Mouse (Mus musculus): Measurements from ENCODE around the gene Fam198b. TPM values are rescaled to one million over a fixed set of nuclear protein-coding genes. Genes with fewer than 3 reads are reported as not detected.

The Fam198b gene
- polyA plus RNA-seq, 1 experiment from 2014 or later: 10.3 TPM

DNA sequence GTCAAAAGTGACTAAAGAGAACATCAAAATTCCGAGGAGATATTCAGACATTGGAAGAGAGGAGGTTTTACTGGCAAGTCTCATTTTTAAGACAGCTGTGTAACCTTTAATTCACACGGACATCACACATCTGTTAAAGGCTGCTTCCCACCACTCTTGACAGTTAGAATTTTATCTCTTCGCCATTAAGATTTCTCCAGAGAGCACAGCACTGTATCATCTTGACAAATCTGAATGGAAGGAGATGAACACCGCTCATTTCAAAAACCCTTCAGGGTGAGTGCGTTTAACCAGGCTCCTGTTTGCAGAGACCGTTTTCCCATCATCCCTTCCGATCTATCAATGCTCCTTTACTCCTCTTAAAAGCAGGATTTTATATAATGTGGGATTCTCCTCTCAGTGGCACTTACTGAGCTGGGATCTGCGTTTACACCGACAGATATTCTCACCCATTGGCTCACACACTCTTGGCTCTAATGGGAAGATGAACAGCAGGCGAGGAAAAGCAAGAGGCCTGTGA lies 20.0 kb downstream of the Fam198b start:
- H3K4me1 ChIP-seq: no peaks in the 10 kb centered on the region
- ATAC-seq (ENCODE audit: insufficient number of reproducible peaks, insufficient read depth, low FRiP score, low TSS enrichment, low read depth): no peak
- no peaks in the 10 kb centered on the region for H3K36me3 ChIP-seq
- H3K9me3 ChIP-seq: no peaks in the 10 kb centered on the region
- H3K27me3 ChIP-seq: no peaks in the 10 kb centered on the region
- WGBS: 79% methylated on average over 10 of the region's 10 CpGs
- H3K4me2 ChIP-seq: no peak overlapping the region
- H3K4me3 ChIP-seq: no peak overlapping the region
- H3K9ac ChIP-seq: no peak overlapping the region
- no peak overlapping the region for H3K27ac ChIP-seq

DNA sequence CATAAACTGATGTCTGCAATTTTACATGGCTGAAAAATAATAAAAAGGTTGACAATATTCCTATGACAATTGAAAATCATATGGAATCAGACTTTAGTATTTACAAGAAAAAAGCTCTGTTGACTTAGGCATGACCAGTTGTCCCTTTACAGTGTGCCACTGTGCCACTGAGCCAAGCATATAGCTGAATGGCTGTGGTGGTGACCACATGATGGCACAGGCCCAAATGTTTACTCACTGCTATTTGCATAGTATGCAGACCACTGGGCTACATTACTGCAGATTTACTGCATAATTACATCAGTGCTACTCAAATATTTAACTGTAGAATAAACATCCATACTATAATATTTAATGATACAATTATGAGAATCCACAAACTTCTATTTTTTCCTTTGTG lies 21.1 kb downstream of the Fam198b start:
- Histone ChIP-seq H3K27ac (no peak overlapping the region), H3K36me3 (no peaks in the 10 kb centered on the region), H3K9ac (no peak overlapping the region), H3K4me1 (no peaks in the 10 kb centered on the region), H3K4me2 (no peak overlapping the region), H3K9me3 (no peaks in the 10 kb centered on the region), H3K4me3 (no peak overlapping the region), H3K27me3 (no peaks in the 10 kb centered on the region)
- no peak for ATAC-seq (ENCODE audit: insufficient number of reproducible peaks, insufficient read depth, low FRiP score, low TSS enrichment, low read depth)

DNA sequence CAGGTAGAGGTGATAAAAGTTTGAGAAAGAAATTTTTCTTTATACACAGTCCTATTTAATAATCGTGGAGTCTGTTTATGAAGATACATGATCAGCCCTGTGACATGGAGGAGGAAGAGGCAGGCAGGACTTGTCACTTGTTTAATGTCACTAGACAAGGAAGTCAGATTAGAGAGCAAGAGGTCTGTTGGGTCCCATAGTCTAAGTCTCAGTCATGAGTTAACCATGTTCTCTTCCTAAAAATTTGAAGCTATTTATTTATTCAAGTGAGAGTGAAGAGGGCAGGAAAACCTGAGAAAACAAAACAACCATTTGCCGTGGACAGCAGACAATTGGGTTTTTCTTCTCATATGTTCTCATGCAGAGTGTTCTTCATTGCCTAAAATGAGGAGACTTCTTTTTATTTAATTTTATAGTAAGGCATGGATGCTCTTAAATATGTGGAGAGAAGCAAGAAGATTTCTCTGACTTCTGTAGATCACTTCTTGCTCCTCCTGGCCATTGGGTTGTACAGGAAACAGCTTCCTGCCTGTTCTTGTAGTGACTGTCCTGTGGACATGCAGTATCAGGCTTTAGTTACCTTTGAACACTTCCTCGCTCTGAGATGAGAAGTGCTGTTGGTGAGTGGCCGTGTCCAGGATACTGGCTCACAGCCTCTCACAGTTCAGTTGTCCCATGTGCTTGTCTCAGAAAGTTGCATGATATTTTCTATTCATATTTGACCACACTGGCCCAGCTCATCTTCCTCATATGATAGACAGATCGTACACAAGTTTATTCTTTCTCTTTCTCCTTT lies 22.1 kb downstream of the Fam198b start:
- H3K4me3 ChIP-seq: no peak overlapping the region
- no peak overlapping the region for H3K27ac ChIP-seq
- no peak overlapping the region for H3K4me2 ChIP-seq
- no peak overlapping the region for H3K9ac ChIP-seq
- WGBS: 79% methylated on average over 5 of the region's 5 CpGs
- ATAC-seq (ENCODE audit: insufficient number of reproducible peaks, insufficient read depth, low FRiP score, low TSS enrichment, low read depth): no peak
- no peaks in the 10 kb centered on the region for H3K27me3 ChIP-seq
- H3K9me3 ChIP-seq: no peaks in the 10 kb centered on the region
- no peaks in the 10 kb centered on the region for H3K36me3 ChIP-seq
- H3K4me1 ChIP-seq: no peaks in the 10 kb centered on the region

DNA sequence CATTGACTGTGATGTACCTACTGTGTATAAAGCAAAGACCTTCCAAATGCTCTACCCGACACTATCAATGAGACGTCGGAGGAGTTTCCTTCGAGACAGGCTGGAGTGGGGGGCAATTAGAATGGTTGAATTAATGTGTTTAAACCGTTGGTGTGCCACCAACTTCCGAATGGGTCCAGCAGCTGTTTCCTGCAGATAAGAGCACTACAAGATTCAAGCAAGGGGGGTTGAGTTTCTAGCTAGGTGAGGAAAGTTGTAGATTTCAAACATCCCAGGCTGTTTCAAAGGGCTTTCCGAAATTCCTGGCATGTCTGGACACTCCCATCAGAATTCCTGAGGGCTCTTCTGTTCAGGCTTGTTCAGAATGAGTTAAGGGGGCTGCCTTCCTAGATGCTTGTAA lies 22.9 kb downstream of the Fam198b start:
- no peak for ATAC-seq (ENCODE audit: insufficient number of reproducible peaks, insufficient read depth, low FRiP score, low TSS enrichment, low read depth)

DNA sequence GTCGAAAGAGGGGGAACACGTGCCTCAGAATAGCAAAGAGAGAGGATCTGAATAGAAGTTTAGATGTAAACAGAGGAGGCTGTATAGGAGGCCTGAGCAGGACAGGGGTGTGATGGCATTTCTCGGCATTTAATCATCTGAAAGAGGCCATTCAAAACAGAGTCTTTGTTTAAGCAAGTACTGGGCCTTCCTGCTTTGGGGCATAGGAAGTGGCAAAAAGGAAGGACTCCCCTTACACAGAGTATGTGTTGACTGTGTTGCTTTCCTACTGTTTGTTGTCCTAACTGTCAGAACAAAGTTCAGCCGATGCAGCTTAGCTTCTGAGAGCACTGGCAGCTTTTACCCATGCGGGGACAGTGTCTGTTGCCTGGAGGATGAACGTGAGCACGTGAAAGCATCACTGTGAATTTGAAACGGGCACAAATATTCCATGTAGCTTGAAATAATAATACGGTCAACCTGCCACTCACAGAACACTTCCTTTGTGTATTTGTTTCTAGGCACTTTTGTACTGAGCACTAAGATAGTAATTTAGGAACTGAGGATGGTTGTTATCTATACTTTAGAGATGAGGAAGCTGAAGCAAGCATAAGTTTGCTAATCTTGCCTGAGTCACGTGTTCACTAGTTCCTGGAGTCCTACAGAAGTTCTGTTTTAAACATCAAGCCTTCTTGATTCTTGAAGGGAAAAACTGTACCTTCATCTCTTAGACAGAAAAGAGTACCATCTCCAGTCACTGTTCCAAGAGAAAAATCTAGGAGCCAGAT lies 26.2 kb downstream of the Fam198b start:
- whole genome bisulfite sequencing: 41% methylated on average over 10 of the region's 10 CpGs
- H3K27ac ChIP-seq: no peak overlapping the region
- H3K9ac ChIP-seq: no peak overlapping the region
- H3K4me2 ChIP-seq: no peak overlapping the region
- H3K27me3 ChIP-seq: no peaks in the 10 kb centered on the region
- ATAC-seq (ENCODE audit: insufficient number of reproducible peaks, insufficient read depth, low FRiP score, low TSS enrichment, low read depth): no peak
- H3K4me3 ChIP-seq: no peak overlapping the region
- no peaks in the 10 kb centered on the region for H3K9me3 ChIP-seq
- no peaks in the 10 kb centered on the region for H3K4me1 ChIP-seq
- no peaks in the 10 kb centered on the region for H3K36me3 ChIP-seq

More for the DNA sequence above, 22.9 kb downstream of the Fam198b start:
- no peaks in the 10 kb centered on the region for H3K9me3 ChIP-seq
- 60% methylated on average over 7 of the region's 7 CpGs for WGBS
- no peaks in the 10 kb centered on the region for H3K36me3 ChIP-seq
- H3K27me3 ChIP-seq: no peaks in the 10 kb centered on the region
- H3K4me3 ChIP-seq: no peak overlapping the region
- H3K9ac ChIP-seq: no peak overlapping the region
- peak overlapping the region; percentile 40; the same call in 1 of the 2 replicates for H3K27ac ChIP-seq
- no peaks in the 10 kb centered on the region for H3K4me1 ChIP-seq
- no peak overlapping the region for H3K4me2 ChIP-seq

DNA sequence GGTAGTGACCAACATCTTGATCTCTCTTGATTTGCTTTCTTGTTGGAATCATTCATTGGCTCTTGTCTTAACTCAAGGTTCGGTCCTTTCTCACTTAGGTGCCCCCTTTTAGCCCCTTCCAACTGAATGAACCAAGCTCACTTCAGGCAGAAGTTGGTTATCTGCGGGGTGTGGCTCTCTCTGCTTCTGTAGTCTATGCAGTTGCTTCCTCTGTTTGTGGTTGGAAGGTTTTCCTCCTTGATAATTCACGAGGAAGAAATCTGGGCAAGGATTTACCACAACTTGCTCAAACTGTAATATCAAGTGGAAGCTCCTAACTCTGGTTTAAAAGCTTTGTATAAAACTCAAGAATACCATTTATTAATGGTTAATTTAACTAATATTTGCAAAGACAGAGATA lies 26.8 kb downstream of the Fam198b start:
- Histone ChIP-seq H3K4me2 (no peak overlapping the region), H3K9ac (no peak overlapping the region), H3K36me3 (no peaks in the 10 kb centered on the region), H3K27ac (no peak overlapping the region), H3K27me3 (no peaks in the 10 kb centered on the region), H3K4me1 (no peaks in the 10 kb centered on the region), H3K9me3 (no peaks in the 10 kb centered on the region), H3K4me3 (no peak overlapping the region)
- 82% methylated on average over 3 of the region's 3 CpGs for WGBS
- no peak for ATAC-seq (ENCODE audit: insufficient number of reproducible peaks, insufficient read depth, low FRiP score, low TSS enrichment, low read depth)

DNA sequence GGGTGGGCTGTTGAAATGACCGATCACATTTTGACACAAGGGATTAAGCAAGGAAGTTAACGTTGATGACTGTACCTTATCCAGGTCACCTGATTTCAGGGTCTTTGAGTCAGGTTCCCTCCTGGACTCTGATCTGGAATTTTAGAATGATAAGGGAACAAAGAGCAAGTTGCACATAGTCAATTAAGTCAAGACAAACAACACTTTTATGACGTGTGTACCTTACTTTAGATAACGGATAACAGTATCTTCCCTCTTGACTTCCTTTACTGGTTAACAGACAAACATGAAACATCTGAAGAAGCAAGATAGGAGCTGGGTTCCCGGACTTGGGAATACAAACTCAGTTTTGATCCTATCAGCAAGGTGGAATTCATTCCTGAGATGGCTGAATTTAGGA lies 29.7 kb downstream of the Fam198b start:
- H3K9me3 ChIP-seq: no peaks in the 10 kb centered on the region
- no peak overlapping the region for H3K27ac ChIP-seq
- H3K4me3 ChIP-seq: no peak overlapping the region
- no peaks in the 10 kb centered on the region for H3K36me3 ChIP-seq
- H3K27me3 ChIP-seq: no peaks in the 10 kb centered on the region
- no peak for ATAC-seq (ENCODE audit: insufficient number of reproducible peaks, insufficient read depth, low FRiP score, low TSS enrichment, low read depth)
- H3K9ac ChIP-seq: no peak overlapping the region
- no peak overlapping the region for H3K4me2 ChIP-seq
- no peaks in the 10 kb centered on the region for H3K4me1 ChIP-seq
- 78% methylated on average over 5 of the region's 5 CpGs for WGBS

DNA sequence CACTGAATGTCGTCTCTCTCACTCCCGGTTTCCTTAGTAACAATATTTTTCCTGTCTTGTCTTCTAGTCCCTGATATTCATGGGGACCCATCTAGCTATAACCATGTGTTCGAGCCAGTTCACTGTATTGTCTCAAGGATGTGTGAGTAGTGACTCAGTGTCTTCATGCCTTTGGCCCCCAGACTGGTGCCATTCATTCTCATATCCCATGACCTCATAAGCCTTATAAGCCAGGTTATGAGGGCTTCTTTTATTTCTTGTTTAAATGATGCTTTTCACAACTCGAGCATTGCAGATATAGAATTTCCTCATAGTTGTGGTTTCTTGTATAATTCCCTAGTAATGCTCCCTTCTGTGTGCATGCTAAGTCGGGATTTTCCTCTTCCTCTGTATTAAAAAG lies 31.9 kb downstream of the Fam198b start:
- no peaks in the 10 kb centered on the region for H3K9me3 ChIP-seq
- H3K36me3 ChIP-seq: no peaks in the 10 kb centered on the region
- H3K4me3 ChIP-seq: no peak overlapping the region
- no peak overlapping the region for H3K27ac ChIP-seq
- no peak overlapping the region for H3K4me2 ChIP-seq
- H3K4me1 ChIP-seq: no peaks in the 10 kb centered on the region
- H3K9ac ChIP-seq: no peak overlapping the region
- ATAC-seq (ENCODE audit: insufficient number of reproducible peaks, insufficient read depth, low FRiP score, low TSS enrichment, low read depth): no peak
- no peaks in the 10 kb centered on the region for H3K27me3 ChIP-seq
- 84% methylated on average over 5 of the region's 5 CpGs for WGBS

DNA sequence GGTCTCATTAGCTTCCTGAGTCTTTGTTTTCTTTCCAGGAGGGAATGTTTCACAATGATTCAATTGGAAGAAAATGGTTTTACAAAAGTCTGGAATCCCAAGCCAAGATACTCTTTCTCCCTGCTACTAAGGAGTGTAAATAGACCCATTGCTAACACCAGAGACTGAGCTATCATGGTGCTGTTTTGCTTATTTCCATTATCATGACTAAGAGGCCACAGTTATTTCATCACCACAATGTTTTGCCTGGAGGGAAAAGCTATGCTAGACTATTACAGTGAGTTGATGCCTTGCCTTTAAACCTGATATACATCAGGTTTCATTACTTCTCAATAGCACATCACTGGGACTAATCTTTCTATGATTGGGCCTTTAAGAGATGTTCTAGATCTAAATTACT lies 34.4 kb downstream of the Fam198b start:
- ATAC-seq (ENCODE audit: insufficient number of reproducible peaks, insufficient read depth, low FRiP score, low TSS enrichment, low read depth): no peak
- no peaks in the 10 kb centered on the region for H3K27me3 ChIP-seq

DNA sequence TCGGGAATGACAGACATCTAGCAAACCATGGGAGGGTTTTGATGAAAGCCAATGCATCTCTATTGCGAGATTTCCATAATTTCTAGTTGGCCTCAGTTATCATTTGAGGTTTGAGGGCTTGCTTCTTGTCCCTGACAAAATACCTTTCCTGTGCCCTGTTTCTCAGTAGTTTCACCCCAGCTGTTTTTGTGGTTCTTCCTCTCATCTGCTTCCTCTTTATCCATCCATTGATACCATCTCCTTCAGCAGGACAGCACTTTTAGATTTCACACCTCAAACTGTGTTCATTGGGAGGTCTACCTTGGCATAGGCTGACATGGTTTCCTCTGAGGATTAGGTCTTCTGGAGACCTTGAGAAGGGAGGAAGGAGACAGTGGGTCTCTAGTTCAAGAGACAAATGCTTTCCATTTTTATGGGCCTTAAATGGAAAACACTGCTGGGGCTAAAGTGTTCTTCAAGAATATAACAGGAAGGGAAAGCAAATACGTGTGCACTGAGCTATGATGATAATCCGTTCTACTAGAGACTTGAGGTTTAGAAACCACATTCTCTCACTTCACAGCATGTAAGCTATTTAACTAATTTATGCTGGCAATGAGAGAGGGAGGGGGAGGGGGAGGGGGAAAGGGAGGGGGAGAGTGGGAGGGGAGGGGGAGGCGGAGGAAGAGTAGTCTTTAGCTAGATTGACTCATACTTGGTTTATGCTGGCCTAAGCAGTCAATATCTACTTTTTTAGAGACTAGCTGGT lies 41.8 kb downstream of the Fam198b start:
- no peaks in the 10 kb centered on the region for H3K36me3 ChIP-seq
- 0 out of 2 replicates have a peak, but pooled peaks cover 4% of the 10 kb centered on the region for H3K4me1 ChIP-seq
- no peaks in the 10 kb centered on the region for H3K27me3 ChIP-seq
- no peak overlapping the region for H3K27ac ChIP-seq
- no peaks in the 10 kb centered on the region for H3K9me3 ChIP-seq
- WGBS: 59% methylated on average over 5 of the region's 5 CpGs
- no peak overlapping the region for H3K4me3 ChIP-seq
- no peak overlapping the region for H3K4me2 ChIP-seq
- no peak overlapping the region for H3K9ac ChIP-seq
- no peak for ATAC-seq (ENCODE audit: insufficient number of reproducible peaks, insufficient read depth, low FRiP score, low TSS enrichment, low read depth)

More for the DNA sequence above, 34.4 kb downstream of the Fam198b start:
- Histone ChIP-seq H3K27ac (no peak overlapping the region), H3K36me3 (no peaks in the 10 kb centered on the region), H3K9me3 (no peaks in the 10 kb centered on the region), H3K4me3 (no peak overlapping the region), H3K4me1 (no peaks in the 10 kb centered on the region), H3K4me2 (no peak overlapping the region), H3K9ac (no peak overlapping the region)

DNA sequence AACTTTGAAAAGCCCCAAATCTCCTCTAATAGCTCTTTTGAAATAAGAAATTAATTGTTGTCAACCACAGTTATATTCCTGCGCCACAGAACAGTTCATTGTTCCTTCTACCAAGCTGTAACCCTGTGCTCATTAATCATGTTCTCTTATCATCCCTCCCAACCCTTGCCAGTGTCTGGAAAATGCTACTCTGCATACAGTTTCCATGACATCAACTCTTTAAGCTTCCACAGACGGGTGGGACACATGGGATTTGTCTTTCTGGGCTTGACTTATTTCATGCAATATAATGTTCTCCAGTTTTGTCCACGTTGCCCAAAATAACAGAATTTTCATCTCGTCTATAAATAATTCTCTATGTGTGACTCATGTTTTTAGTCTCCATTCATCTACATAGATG lies 42.7 kb downstream of the Fam198b start:
- Histone ChIP-seq H3K27ac (no peak overlapping the region), H3K9me3 (no peaks in the 10 kb centered on the region), H3K27me3 (no peaks in the 10 kb centered on the region), H3K9ac (no peak overlapping the region), H3K36me3 (no peaks in the 10 kb centered on the region), H3K4me1 (0 out of 2 replicates have a peak, but pooled peaks cover 4% of the 10 kb centered on the region), H3K4me3 (no peak overlapping the region), H3K4me2 (no peak overlapping the region)
- ATAC-seq (ENCODE audit: insufficient number of reproducible peaks, insufficient read depth, low FRiP score, low TSS enrichment, low read depth): no peak
- WGBS: 78% methylated on average over 4 of the region's 4 CpGs
